Mouse (Mus musculus) limb, embryonic 10.5 days (tissue): Measurements from ENCODE around the gene Ciz1. TPM values are rescaled to one million over a fixed set of nuclear protein-coding genes. Genes with fewer than 3 reads are reported as not detected.
"Not testable (repeated sequence)": the region's sequence is repeated elsewhere in the genome, so short reads cannot be mapped to it uniquely, and the experiment has no call there.

ENCODE experiments used
- DNase-seq: peaks from one replicate; pipeline ENCODE4 v3.0.0-alpha.2; 2017; ENCODE audit warnings: low spot score
- H3K27ac ChIP-seq: fragments of 300-500 bp; sonication (generic); 2 replicates; pipeline ENCODE4 v1.5.1; 2016; ENCODE audit warnings: mild to moderate bottlenecking
- H3K27me3 ChIP-seq: fragments of 300-500 bp; sonication (generic); 2 replicates; pipeline ENCODE4 v1.6.1; 2016; ENCODE audit warnings: low read depth, mild to moderate bottlenecking; ENCODE audit not compliant: poor library complexity, severe bottlenecking
- H3K36me3 ChIP-seq: fragments of 300-500 bp; sonication (generic); 2 replicates; pipeline ENCODE4 v1.6.1; 2016; ENCODE audit warnings: mild to moderate bottlenecking, moderate library complexity
- H3K4me1 ChIP-seq: fragments of 300-500 bp; sonication (generic); 2 replicates; pipeline ENCODE4 v1.6.1; 2016
- H3K4me3 ChIP-seq: fragments of 300-500 bp; sonication (generic); 2 replicates; pipeline ENCODE4 v1.5.1; 2016; ENCODE audit warnings: mild to moderate bottlenecking, moderate library complexity
- H3K9me3 ChIP-seq: fragments of 300-500 bp; sonication (generic); replicated peaks from 2 replicates; pipeline ENCODE4 v1.6.1; 2016; ENCODE audit warnings: mild to moderate bottlenecking
- WGBS: fragments of 180-500 bp; shearing (Covaris S2); methylation state at CpG from one replicate; pipeline ENCODE4 v1.1.7; 2016; 5-methylcytosine and 5-hydroxymethylcytosine counted together
- polyA plus RNA-seq: library from polyadenylated mRNA; unstranded; fragments of >200 nt; fragmentation: Nextera tagmentation; extraction: Ambion mirVana; gene quantifications from 2 replicates; pipeline ENCODE4 v1.2.1, GENCODE M21; 2016

The Ciz1 gene
- polyA plus RNA-seq, 1 experiment from 2014 or later = 74.8 TPM

DNA sequence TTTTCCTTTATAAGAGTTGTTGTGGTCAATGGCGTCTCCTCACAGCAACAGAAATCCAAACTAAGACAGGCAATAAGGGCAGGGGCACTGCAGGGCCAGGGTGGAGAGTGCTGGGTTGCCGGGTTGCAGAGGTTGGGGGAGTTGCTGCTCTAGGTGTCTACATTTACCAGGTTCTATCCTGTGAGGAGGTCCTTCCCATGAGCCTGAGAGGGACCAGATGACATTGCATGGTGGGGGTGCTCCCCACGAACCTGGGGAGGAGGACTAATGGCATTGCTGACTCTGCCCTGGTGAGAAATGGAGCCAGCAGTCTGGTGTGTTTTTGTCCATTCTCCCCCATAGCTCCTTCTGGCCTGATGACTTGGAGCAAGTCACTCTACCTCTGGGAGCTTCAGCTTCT, 5.6 kb downstream of the Ciz1 start:
- Histone ChIP-seq H3K27ac (no peak overlapping the region), H3K36me3 (no peaks in the 10 kb centered on the region), H3K27me3 (peaks cover 11% of the 10 kb centered on the region; the same call in 1 of the 2 replicates), H3K4me1 (peaks cover 43% of the 10 kb centered on the region), H3K9me3 (no peaks in the 10 kb centered on the region), H3K4me3 (no peak overlapping the region)
- 72% methylated on average over 3 of the region's 3 CpGs for WGBS
- DNase-seq = no peak

DNA sequence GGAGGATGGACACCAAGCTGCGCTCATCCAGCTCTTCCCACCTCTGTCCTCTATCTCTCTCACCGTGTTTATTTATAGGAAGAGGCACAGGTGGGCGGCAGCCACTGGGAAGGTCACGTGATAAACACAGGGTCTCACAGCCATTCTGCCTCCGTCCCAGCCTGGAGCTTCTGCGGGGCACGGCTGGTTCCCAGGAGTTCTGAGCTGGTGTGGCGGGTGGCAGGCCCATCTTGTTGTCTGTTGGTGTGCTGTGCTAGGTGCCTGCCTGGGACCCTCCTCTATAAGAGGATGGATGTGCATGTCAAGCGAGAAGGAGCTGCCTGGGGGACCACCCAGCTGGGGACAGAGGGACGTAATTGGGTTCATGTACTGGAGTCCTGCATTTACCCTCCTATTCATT, 6.3 kb downstream of the Ciz1 start:
- H3K27ac ChIP-seq = no peak overlapping the region
- 62% methylated on average over 10 of the region's 10 CpGs for WGBS
- no peaks in the 10 kb centered on the region for H3K36me3 ChIP-seq
- H3K4me1 ChIP-seq = peaks cover 44% of the 10 kb centered on the region
- H3K9me3 ChIP-seq = no peaks in the 10 kb centered on the region
- H3K4me3 ChIP-seq = no peak overlapping the region
- DNase-seq = no peak
- H3K27me3 ChIP-seq = peaks cover 11% of the 10 kb centered on the region; the same call in 1 of the 2 replicates

DNA sequence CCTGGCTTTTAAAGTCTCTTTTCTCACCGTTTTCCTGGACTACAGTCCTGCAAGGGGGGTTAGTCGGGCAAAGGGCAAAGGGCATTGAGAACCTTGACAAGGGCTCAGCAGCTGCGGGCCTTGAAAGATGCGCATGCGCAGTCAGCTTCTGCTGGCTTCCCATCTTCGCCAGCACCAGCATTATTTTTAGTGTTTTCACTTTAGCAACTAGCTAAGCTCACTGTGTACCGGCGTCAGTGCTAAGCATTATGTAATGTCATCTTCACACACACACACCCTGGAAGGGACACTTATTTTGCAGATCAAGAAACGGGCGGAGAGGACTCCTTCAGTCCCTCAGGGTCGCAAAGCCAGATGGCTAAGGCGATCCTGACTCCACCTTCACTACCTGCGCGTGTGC, 8.6 kb downstream of the Ciz1 start:
- WGBS = 4% methylated on average over 14 of the region's 14 CpGs
- Histone ChIP-seq H3K27me3 (peaks cover 11% of the 10 kb centered on the region; the same call in 1 of the 2 replicates), H3K4me3 (peak overlapping the region; percentile 54), H3K4me1 (peaks cover 48% of the 10 kb centered on the region), H3K27ac (no peak overlapping the region), H3K9me3 (no peaks in the 10 kb centered on the region), H3K36me3 (peaks cover 18% of the 10 kb centered on the region)
- peak; percentile 84 for DNase-seq

DNA sequence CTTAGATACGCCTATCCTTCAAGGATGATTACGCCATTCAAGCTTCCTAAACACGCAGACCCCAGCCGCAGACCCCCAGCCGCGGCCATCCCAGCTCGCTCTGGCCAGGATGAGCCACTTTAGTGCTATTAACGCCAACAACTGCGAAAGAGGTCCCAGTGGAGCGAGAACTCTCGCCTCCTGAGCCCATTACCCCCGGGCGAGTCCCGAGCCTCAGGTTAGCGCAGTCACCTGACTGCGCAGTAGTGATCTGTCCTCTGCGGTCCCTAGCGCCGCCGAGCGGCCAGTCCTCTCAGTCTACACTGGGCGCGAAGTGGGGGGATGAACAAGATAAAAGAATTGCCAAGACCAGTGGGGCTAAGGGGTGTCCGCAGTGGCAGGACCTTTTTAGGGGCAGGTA, 9.3 kb downstream of the Ciz1 start:
- DNase-seq = peak; percentile 78
- no peaks in the 10 kb centered on the region for H3K9me3 ChIP-seq
- peak overlapping the region; percentile 61 for H3K27ac ChIP-seq
- peak overlapping the region; percentile 54 for H3K4me3 ChIP-seq
- 2% methylated on average over 24 of the region's 24 CpGs for WGBS
- peaks cover 45% of the 10 kb centered on the region for H3K4me1 ChIP-seq
- peaks cover 11% of the 10 kb centered on the region; the same call in 1 of the 2 replicates for H3K27me3 ChIP-seq
- H3K36me3 ChIP-seq = peaks cover 25% of the 10 kb centered on the region

DNA sequence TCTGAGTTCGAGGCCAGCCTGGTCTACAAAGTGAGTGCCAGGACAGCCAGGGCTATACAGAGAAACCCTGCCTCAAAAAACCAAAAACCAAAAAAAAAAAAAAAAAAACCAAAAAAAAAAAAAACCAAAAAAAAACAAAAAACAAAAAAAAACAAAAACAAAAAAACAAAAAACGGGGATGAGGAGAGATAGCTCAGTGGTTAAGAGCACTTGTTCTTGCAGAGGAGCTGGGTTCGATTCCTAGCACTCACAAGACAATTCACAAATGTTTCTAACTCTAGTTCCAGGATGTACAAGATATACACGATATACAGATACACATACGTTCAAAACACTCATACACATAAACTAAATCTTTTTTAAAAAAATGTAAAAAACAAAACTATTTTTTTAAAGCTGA, 10.1 kb downstream of the Ciz1 start:
- Histone ChIP-seq H3K4me3 (peak overlapping the region; percentile 90), H3K4me1 (peaks cover 45% of the 10 kb centered on the region), H3K36me3 (peaks cover 34% of the 10 kb centered on the region), H3K27me3 (peaks cover 11% of the 10 kb centered on the region; the same call in 1 of the 2 replicates), H3K27ac (peak overlapping the region; percentile 93)
- DNase-seq, H3K9me3 ChIP-seq: not testable (repeated sequence)
- 48% methylated on average over 5 of the region's 5 CpGs for WGBS

DNA sequence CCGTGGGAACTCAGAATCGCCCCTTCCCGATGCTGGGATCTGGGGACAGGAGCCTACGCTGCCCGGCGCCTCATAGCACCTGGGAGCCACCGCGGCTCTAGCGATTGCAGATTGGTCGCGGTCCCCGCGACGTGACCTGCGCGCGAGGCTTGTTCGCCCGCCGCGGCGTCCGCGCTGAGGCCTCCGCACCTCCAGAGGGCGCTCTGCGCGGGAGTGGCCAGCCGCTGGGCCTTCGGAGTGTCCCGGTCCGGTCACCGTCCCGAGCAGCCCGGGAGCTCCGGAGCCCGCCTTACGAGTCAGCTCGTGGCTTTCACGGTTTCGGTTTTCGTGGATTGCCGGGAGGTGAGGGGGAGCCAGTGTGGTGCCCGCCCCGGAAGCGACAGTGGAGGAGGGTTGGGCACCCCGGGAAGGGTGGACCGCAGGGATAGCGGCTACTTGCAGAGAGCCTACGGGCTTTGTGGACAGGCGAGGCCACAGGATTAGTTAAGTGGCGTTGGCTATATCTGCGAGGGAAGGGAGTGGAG, 10.8 kb downstream of the Ciz1 start:
- Histone ChIP-seq H3K27ac (peak overlapping the region; percentile 93), H3K27me3 (peaks cover 11% of the 10 kb centered on the region; the same call in 1 of the 2 replicates), H3K4me1 (peaks cover 45% of the 10 kb centered on the region), H3K36me3 (peaks cover 40% of the 10 kb centered on the region), H3K9me3 (no peaks in the 10 kb centered on the region), H3K4me3 (peak overlapping the region; percentile 90)
- under 1% methylated on average over 53 of the region's 53 CpGs for WGBS
- peak; percentile 95 for DNase-seq

DNA sequence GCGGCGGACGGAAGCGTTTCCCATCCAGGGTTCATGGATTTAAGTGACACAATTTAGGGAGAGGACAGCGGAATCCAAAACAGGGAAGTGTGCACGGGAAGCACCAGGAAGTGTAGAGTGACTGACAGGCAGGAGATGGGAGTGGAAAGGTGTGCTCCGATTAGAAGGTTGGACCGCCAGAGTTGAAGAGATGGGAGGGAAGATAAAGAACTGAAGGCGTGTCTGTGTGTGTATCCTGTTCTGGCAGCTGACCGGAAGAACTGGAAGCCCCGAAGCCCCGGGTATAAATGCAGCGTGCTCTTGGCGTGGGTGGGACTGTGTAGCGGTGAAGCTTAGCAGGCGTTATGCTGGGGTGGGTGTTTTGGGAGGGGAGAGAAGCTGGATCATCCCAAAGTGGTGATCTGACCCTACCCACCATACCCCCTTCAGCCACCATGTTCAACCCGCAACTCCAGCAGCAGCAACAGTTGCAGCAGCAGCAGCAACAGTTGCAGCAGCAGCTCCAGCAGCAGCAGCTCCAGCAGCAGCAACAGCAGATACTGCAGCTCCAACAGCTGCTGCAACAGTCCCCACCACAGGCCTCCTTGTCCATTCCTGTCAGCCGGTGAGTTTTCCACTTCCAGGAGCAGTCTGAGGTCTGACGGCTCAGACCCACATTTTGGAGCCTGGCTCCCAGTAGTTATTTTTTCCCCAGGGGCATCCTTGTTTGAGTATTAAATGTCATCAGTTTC, 11.4 kb downstream of the Ciz1 start:
- Histone ChIP-seq H3K36me3 (peaks cover 46% of the 10 kb centered on the region), H3K27ac (peak overlapping the region; percentile 93), H3K4me1 (peaks cover 42% of the 10 kb centered on the region), H3K9me3 (no peaks in the 10 kb centered on the region), H3K27me3 (peaks cover 11% of the 10 kb centered on the region; the same call in 1 of the 2 replicates), H3K4me3 (peak overlapping the region; percentile 90)
- WGBS = 11% methylated on average over 19 of the region's 19 CpGs
- DNase-seq = peak; percentile 48

DNA sequence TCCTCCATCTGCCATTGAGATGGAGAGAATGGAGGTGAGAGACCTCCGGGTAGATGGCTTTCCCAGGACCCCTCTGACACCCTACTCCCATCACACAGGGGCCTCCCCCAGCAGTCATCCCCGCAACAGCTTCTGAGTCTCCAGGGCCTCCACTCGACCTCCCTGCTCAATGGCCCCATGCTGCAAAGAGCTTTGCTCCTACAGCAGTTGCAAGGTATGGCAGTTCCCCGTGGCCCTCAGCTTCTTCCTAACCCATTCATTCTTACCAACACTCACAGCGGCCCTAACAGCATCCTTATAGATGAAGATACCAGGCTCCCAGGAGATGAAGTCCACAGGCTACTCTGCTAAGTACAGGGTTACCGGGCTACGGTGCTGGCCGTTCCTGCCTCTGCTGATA, 12.0 kb downstream of the Ciz1 start:
- 86% methylated on average over 8 of the region's 8 CpGs for WGBS
- Histone ChIP-seq H3K4me1 (peaks cover 39% of the 10 kb centered on the region), H3K27ac (0 out of 2 replicates have a peak overlapping the region, but pooled peaks have one; percentile 93), H3K9me3 (no peaks in the 10 kb centered on the region), H3K36me3 (peaks cover 51% of the 10 kb centered on the region), H3K4me3 (peak overlapping the region; percentile 90), H3K27me3 (peaks cover 11% of the 10 kb centered on the region; the same call in 1 of the 2 replicates)
- no peak for DNase-seq

DNA sequence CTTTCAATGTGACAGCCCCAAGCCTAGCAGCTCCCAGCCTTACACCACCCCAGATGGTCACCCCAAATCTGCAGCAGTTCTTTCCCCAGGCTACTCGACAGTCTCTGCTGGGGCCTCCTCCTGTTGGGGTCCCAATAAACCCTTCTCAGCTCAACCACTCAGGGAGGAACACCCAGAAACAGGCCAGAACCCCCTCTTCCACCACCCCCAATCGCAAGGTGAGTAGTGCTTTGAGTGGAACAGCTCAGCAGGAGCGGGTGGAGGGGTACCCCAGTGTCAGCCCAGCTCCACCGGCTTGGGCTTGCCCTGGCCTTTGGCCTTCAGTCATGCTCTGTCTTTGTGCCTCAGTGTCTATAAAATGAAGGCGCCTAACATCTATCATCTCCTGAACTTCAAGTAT, 15.2 kb downstream of the Ciz1 start:
- 95% methylated on average over 5 of the region's 5 CpGs for WGBS
- Histone ChIP-seq H3K4me1 (peaks cover 19% of the 10 kb centered on the region), H3K4me3 (no peak overlapping the region), H3K9me3 (no peaks in the 10 kb centered on the region), H3K27ac (no peak overlapping the region), H3K36me3 (peaks cover 83% of the 10 kb centered on the region), H3K27me3 (no peaks in the 10 kb centered on the region)
- DNase-seq = no peak

DNA sequence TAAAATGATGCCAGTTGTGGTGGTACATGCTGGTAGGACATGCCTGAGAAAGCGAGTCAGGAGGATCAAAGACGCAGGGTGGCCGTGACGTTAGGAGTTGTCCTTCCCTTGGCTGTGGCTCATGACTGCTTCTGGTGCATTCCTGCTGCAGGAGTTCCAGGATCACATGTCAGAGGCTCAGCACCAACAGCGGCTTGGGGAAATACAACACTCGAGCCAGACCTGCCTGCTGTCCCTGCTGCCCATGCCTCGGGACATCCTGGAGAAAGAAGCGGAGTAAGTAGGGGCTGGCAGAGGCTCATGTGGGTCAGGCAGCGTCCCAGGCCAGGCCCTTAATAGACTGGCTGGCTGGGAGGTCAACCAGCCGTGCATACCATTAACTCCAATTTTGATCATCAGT, 22.1 kb downstream of the Ciz1 start:
- H3K4me3 ChIP-seq = no peak overlapping the region
- H3K4me1 ChIP-seq = no peaks in the 10 kb centered on the region
- H3K36me3 ChIP-seq = peaks cover 100% of the 10 kb centered on the region
- WGBS = 91% methylated on average over 10 of the region's 10 CpGs
- H3K9me3 ChIP-seq = no peaks in the 10 kb centered on the region
- H3K27me3 ChIP-seq = no peaks in the 10 kb centered on the region
- DNase-seq = no peak
- no peak overlapping the region for H3K27ac ChIP-seq

DNA sequence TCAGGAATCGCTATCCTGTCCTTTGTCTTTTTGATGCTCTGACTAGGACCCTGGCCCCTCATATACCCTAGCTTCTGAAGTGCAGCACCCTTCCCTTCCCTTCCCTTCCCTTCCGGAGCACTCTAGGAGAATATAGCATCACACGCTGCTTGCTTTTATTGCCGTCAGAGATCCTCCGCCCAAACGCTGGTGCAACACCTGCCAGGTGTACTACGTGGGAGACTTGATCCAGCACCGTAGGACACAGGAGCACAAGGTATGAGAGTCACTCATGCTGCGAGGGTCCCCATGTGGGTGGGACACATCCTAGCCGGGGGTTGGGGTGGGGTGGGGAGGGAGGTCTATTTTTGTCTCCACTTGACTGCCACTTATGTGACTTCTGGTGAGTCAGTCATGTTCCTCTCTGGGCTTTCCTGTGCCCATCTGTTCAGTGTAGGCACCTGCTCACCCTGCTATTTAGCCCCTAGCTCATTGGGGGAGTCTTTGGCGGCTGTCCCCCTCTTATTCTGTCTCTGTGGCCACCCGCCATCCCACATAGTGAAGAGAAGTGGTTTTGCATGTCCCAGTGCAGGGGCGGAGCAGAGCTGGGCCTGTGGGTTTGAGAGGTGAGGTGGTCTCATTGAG, 23.3 kb downstream of the Ciz1 start:
- no peaks in the 10 kb centered on the region for H3K27me3 ChIP-seq
- no peak for DNase-seq
- H3K27ac ChIP-seq = no peak overlapping the region
- peaks cover 100% of the 10 kb centered on the region for H3K36me3 ChIP-seq
- WGBS = 92% methylated on average over 13 of the region's 13 CpGs
- H3K4me3 ChIP-seq = no peak overlapping the region
- no peaks in the 10 kb centered on the region for H3K4me1 ChIP-seq
- H3K9me3 ChIP-seq = no peaks in the 10 kb centered on the region

DNA sequence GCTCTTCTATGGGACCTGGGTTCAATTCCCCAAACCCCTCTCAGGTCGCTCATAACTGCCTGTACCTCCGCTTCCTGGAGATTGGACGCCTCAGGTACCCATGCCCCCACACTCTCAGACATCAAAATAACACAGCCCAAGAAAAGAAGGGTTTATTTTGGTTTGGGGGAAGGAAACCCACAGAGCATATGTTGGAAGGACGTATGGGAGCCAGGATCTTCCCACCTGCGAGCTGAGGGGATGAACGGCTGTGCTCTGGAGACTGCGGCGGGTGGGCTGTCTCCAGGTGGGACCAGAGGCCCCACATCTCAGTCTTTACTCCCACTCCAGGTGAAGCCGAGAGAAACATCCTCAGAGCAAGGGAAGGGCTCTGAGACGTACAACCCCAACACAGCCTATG, 24.8 kb downstream of the Ciz1 start:
- Histone ChIP-seq H3K4me1 (peaks cover 10% of the 10 kb centered on the region), H3K9me3 (no peaks in the 10 kb centered on the region), H3K27me3 (peaks cover under 1% of the 10 kb centered on the region; the same call in 1 of the 2 replicates), H3K4me3 (no peak overlapping the region), H3K27ac (no peak overlapping the region), H3K36me3 (peaks cover 84% of the 10 kb centered on the region)
- no peak for DNase-seq
- WGBS = 96% methylated on average over 10 of the region's 10 CpGs

DNA sequence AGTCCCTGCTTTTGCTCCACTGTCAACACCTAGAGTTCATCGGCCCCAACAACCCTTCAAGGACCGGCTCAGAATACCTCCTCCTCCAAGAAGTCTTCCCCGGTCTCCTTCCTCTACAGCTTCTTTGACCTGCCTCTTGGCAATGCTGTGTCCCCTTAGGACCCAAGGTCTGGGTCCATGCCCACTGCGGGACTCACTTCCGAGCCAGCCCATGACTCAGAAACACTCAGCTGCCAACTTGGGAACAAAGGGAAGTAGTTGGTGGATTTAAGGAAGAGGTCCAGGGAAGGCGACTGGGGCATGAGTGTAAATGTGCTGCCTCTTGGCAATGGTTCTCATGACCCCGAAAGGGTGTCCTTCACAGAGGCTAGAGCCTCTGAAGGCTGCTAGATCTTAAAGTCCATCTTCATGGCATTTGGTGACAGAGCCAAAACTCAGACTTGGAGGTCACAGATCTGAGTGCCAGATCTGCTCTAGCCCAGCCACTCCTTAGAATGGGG, 27.9 kb downstream of the Ciz1 start:
- Histone ChIP-seq H3K4me1 (peaks cover 16% of the 10 kb centered on the region), H3K27ac (no peak overlapping the region), H3K4me3 (no peak overlapping the region), H3K27me3 (peaks cover 22% of the 10 kb centered on the region), H3K36me3 (peaks cover 53% of the 10 kb centered on the region), H3K9me3 (no peaks in the 10 kb centered on the region)
- 93% methylated on average over 7 of the region's 7 CpGs for WGBS
- DNase-seq = no peak
